Mouse (Mus musculus) kidney, adult 18-20 months (tissue): ENCODE results near the gene Hist1h2bj.
A peak's percentile ranks its signal among the peaks of the same experiment; 100 is the strongest.

Experiments used
- DNase-seq: peaks from one replicate; pipeline ENCODE4 v3.0.0; 2021

Gene Hist1h2bj

DNA sequence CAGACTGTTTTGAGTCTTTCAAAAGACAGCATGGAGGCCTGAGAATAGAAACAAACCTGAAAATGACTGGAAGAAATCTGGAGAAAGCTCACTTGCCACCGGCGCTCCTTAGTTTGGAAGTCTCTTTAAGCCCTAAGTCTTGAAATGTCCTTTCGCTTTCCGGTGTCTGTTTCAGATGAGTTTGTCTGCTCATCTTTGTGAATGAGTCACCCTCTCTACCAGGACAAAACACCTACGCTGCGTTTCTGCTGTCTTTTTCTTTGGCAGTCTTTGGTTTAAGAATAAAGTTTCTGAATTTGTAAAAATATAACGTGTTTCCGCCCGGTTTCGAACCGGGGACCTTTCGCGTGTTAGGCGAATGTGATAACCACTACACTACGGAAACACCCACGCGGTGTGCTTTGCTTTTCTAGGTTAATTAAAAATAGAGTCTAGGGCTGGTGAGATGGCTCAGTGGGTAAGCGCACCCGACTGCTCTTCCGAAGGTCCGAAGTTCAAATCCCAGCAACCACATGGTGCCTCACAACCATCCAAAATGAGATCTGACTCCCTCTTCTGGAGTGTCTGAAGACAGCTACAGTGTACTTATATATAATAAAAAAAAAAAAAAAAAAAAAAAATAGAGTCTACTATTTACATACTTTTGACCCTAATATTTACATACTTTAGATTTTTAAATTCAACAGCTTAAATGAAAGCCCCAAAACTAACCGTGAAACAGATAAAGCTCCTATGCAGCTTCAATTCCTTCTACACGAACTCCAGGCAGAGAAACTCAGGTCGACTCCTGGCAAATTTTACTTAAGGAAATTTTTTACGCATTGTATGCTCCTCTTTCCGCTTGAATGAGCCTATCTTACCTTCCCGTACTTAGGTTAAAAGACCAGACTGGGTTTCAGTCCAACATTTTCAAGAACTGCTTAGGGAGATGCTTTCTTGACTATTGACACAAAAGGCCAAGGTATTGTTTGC is 27.2 kb upstream of the Hist1h2bj start:
- peak; percentile 75 for DNase-seq

DNA sequence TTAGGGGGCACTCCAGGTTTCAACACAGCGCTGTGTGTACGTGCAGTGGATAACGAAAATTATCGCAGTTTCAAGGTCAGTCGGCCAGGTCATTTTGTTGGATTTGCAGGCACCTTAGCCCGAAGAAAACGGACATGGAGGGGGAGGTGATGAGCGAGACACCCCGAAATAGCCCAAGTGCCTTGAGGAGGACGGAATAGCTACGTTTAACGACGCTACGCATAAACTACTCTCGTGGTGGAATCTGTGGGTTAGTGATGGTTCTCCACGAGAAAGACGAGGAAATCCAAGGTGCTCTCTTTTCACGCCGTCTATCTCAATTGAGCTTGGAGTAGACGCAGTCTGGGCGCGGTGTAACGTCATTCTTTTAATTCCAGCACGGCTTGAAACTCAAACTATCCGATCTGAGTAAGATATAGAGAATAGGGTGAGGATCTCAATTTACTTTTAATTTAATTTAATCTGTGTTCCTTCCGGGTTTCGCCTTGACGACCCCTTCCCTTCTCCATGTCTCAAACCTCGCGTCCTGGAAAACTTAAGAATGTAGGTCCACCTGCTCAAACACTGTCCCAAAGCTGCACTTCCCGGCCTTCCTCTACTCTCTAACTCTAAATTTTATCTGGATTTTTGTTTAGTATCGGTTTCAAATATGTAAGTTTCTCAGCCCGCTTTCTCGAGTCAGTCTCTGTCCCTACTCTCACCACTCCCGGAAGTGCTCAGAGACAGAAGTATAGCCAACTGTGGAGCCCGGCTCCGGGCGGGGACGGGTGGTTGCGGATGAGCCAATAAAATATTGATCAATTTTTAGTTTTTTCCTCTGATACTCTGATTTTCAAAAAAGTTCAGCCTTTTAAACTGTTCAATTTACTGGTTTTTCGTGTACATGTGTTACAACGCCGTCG is 22.8 kb upstream of the Hist1h2bj start:
- peak; percentile 24 for DNase-seq

DNA sequence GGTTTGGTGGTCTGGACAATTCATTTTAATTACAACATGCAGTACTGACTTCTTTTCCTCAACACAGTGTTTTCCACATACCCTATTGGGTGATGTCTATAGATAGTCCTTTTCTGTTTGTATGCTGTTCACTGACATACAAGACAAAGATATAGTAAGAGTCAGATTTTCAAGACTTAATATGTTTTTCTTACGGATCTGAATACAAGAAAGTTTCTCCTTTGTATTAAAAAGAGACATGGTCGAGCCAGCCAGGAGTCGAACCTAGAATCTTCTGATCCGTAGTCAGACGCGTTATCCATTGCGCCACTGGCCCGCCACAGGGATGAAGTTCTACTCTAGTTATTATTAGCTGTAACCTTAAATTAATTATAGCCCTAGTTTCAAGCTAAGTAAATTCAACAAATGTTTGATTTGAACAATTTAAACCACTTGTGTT is 22.1 kb upstream of the Hist1h2bj start:
- peak; percentile 70 for DNase-seq

DNA sequence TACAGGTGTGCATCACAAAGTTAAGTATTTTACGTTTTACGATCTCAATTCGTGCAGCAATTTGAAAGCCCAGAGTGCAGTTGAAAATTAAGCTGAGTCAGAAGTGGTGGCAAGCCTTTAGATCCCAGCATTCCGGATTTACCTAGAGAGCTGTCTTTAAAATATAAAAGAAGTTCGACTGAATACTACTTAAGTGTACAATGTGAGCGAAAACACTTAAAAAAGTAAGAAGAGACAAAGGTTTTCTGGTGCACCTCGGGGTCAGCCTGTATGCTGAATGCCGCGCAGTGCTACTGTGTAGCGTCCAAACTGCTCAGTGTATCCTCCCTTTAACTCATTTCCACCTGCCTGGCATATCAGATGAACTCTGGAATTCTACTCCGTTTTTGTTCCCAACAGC is 21.4 kb upstream of the Hist1h2bj start:
- peak; percentile 17 for DNase-seq

DNA sequence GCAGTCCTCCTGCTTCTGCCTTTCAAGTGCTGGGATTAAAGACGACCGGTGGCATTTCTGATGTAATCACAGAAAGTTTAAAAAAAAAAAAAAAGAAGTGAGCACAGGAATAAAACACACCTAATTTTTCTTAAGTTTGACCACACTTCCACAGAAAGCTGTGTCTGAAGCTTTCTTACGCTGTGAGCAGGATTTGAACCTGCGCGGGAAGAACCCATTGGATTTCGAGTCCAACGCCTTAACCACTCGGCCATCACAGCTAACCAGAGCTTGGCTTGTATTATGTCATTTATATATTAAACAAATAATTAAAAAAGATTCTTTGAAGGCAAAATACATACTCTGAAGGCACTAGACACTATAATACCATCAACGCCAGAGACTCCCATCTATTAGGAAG is 20.8 kb upstream of the Hist1h2bj start:
- peak; percentile 80 for DNase-seq

DNA sequence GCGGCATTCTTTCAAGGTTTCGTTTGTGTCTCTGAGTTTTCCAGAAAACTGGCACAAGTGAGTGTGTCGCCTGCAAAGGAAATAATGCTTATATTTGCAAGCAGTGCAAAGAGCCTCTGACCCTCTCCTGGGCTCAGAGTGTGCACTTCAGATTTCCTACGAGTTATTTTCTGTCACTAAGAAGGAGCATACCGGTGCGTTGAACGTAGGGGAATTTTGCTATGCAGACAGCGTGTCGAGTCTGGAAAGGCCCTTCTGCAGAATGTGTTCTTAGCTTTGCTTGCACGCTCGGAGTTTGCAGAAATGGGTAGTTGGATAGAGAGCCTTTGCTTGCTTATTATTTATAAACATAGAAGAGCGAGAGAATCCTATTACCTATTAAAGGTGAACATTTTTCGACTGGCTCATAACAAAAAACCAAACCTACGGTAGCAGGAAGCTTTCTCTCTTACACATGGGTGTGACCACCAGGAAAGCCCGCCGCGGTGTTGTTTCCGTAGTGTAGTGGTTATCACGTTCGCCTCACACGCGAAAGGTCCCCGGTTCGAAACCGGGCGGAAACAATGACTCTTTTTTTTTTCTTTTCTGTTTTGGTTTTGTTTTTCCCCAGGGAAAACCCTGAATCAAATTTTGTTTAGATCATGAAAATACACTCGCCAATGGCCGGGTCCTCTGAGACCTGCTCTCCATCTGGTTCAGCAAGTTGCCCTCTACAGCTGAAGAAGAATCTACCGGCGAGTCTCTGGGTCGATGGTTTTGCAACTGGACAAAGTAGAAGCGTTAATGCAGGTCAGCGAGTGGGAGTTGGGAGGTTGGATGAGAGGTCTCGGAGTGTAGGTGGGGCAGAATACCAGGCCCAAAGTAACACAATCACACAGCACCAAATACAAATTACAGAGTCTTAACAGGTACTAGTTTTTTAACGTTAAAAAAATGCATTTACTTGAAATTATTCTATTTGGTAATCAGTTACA is 16.7 kb upstream of the Hist1h2bj start:
- DNase-seq = peak; percentile 86

DNA sequence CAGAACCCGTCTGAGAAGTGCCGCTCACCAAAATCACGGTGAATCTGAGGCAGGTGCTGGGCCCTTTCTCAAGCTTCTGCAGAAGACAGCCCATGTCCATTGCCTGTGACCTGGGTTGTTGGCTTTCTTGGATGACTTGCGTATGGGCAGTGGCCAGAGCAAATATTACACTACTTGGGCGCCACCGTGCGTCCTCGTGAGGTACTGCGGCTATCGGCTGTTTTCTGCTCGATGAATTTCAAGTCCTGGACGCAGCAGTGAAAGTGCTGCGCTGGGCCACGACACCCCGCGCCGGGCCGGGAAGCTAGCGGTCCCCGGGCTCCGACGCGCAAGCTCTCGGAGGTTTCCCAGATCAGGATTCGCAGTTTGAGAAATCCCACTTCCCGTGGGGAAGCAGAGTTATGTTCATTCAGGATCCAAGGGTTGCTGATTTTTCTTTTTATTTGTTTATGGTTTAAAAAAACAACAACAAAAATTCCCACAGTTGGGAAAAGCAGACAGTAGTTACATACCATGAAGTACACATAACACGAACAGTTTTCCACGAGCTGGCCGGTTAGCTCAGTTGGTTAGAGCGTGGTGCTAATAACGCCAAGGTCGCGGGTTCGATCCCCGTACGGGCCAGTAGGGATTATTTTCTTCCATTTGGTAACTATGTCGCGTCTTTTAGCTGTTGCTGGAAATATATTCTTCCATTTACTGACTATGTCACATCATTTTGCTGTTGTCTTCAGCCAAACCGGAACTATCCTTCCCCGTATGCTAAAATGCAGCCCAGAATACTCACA is 14.1 kb upstream of the Hist1h2bj start:
- peak; percentile 96 for DNase-seq

DNA sequence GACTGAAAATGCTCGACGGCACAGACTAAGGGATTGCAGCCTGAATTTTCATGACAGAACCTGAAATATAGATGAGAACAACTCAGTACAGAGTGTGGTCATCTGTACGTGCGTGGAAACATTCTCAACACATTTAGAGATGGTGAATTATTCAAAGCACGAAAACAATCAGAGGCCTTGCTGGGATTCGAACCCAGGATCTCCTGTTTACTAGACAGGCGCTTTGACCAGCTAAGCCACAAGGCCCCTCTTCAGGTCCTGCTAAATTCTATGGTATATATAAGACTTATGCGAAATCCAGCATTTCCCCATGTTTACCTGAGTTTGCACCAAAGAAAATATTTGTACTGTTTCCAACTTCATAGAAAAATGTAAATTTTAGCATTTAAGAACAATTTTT is 13.1 kb upstream of the Hist1h2bj start:
- DNase-seq = no peak

DNA sequence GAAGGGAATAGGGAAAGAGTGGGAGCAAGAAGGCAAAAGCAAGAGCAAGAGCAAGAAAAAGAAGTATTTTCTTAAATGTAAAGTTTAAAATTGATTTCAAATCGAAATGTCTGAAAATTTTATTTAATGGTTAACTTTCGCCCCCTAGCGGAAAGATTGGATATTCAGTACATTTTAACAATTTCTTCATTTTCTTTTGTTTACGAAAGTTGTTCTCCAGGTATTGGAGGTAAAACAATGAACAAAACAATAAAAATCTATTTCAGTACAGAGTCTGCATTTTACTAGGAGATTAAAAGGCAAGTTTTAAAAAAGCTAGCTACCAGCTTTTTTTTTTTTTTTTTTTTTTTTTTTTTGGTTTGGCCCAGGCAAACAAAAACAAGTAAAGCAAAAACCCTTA is 12.5 kb upstream of the Hist1h2bj start:
- no peak for DNase-seq

DNA sequence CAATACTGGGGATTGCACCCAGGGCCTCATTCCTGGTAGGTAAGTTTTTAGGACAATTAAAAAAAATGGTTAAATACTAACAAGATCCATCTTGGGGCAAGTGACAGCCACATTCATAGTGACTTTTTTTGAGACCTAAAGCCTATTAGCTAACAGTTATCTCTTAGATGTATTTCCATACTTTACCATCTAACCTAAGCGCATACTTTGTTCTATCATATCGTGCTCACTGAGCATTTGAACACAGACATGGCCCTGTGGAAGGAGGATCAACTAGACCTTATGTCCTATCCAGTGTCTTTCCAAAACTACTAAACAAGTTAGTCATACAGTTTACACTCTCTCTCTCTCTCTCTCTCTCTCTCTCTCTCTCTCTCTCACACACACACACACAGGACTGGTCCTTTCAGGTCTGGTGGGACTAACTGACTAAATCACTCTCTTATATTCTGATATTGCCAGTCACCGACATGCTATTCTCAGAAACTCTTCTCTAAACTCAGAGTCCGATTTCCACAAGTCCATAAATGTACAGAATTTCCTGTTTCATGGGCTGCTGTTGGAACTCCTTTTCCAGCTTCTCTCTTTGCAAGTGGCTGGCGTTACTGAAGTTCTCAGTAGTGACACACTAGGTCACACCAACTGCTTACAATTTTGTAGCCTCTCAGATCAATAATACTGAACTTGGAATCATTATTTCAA is 9.1 kb upstream of the Hist1h2bj start:
- DNase-seq = no peak

DNA sequence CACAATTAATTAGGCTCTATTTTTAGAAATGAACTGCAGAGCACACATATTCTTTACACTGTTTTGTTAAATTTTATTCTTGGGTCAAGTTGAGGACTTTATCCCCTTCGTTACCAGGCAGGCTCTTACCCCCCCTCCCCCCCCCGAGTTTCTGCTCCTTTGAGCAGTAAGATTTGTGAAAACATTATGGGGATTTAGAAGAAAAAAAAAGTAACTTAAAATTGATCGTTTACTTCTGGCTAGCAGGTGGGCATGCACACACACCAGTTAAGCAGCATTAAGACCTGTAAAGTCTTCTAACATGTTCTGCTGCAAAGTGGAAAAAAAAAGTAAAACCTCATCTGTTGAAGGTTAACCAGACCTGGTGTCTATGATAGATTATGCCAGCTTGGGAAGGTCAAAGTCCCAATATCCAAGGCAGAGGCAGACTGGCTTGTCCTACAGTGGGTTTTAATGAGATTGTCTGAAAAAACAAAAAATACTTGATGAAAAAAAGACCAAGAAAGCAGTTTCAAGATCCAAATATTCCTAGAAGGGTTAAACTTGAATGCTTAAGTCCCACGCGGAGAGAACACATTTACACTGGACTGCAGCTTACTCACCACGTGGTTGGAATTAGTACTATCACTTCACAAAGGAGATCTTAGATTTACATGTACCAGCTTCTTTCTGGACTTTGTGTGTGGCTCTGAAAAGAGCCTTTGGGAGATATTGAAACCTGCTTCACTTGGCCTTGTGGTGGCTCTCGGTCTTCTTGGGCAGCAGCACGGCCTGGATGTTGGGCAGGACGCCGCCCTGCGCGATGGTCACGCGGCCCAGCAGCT is 8.4 kb upstream of the Hist1h2bj start:
- DNase-seq = peak; percentile 30

DNA sequence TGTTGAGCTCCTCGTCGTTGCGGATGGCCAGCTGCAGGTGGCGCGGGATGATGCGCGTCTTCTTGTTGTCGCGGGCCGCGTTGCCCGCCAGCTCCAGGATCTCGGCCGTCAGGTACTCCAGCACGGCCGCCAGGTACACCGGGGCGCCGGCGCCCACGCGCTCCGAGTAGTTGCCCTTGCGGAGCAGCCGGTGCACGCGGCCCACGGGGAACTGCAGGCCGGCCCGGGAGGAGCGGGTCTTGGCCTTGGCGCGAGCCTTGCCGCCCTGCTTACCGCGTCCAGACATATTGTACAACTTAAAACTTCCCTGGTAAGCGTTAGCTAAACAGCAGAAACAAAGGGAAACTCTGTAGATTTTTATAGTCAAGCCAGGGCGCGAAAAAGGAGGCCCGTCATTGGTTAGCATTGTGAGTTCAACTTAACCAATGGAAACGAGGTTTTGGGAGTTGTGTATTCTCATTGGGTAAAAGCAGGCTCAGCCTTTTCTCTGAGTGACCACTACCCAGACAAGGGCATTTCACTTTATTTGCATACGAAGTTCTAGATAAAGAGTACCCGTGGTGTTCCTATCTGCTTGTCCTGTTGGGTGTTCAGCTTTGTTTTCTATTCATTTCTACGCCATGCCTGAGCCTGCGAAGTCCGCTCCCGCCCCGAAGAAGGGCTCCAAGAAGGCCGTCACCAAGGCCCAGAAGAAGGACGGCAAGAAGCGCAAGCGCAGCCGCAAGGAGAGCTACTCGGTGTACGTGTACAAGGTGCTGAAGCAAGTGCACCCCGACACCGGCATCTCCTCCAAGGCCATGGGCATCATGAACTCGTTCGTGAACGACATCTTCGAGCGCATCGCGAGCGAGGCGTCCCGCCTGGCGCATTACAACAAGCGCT is 7.5 kb upstream of the Hist1h2bj start, which contains the start of the genes Hist1h2ah and Hist1h2bk:
Gene Hist1h2ah, minus strand, starts transcription at position 302 of the 882 bp plus-strand sequence.
Gene Hist1h2bk, plus strand, starts transcription at position 604 of the 882 bp plus-strand sequence.
- DNase-seq = peak; percentile 75

DNA sequence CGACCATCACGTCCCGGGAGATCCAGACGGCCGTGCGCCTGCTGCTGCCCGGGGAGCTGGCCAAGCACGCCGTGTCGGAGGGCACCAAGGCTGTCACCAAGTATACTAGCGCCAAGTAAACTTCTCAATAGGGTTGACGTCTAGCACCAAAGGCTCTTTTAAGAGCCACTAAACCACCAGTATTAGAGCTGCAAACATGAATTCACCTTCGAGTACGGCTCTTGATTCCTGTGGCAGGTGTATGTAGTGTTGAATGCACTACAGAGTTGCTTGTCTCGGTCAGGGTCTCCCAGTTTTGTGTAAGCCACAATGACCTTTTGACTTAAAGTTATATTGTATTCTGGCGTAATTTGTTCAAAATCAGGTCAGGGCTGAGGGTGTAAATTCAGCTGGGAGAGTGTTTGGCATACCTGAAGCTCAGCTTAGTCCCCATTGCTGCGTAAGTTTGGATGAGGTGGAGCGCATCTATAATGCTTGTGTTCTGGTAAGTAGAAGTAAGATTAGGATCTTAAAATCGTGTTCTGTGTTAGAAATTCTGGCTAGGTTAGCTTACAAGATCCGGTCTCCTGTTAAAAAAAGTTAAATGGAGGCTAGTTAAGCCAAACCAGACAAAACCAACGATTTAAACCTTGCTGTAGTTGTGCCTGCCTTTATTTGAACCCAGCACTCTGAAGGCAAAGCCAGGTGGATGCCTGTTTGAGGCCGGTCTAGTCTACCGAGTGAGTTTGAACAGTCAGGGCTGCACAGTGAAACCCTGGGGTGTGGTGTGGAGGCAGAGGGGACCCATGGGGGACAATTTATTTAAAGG is 6.7 kb upstream of the Hist1h2bj start:
- DNase-seq = no peak

DNA sequence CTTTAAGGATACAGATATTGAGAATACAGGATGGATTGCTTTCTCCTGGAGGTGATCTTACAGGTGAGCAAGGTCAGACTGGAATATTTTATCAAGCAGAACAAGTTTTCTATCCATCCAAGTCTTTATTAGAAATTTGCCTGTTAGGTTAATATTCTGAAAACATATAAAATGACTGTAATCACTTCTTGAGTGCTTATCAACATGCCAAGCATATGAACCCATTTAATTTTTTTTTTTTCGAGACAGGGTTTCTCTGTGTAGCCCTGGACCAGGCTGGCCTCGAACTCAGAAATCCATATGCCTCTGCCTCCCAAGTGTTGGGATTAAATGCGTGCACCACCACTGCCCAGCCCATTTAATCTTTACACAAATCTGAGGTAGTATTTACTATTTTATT is 6.0 kb upstream of the Hist1h2bj start:
- DNase-seq = no peak

DNA sequence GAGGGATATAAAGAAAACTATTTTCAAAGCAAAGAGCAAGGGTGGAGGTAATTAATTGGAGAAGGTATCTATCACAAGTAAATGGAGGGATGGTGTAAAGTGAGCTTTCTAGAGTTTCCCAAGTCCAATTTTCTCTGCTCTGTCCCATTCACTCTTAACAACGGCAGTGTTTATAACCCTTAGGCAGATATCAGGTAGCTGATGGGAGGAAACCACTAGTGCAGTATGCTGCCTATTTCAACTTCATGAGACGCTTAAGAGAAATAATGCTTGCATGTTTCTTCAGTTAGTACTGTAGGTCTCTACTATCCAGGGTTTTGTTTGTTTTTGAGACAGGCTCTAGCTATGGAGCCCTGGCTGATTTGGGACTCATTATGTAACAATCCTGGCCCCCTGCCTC is 5.6 kb upstream of the Hist1h2bj start:
- no peak for DNase-seq

DNA sequence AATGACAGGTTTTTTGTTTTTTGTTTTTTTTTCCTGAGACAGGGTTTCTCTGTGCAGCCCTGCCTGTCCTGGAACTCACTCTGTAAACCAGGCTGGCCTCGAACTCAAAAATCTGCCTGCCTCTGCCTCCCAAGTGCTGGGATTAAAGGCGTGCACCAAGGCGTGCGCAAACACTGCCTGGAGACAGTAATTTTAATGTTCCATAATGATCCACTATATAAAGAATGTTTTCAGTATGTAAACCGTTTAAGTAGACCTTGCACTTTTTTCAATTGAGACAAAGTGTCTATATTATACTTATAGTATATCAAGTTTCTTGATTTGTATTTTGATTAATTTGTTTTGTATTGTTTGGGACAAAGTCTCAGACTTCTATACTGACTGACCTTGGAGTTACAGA is 3.6 kb upstream of the Hist1h2bj start:
- no peak for DNase-seq

DNA sequence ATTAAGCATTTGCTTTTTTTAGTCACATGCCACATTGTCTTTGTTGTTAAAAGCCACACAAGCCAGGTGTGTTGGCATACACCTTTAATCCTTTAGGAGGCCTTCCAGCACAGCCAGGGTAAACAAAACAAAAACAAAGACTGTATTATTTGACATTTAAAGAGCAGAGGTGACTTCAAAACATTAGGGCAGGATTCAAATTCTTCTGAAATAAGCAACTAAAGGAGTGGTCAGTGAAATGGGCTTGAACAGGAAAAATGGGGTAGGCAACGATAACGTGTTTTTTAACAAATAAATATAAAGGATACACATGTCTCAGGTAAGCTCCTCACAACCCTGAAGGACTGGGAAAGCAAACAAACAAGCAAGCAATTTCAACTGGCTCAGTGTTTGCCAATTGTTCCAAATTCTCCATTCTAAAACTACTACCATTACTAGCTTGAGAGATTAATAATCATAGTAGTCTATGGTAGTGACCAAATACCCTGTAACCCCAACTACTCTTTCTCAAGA is 3.0 kb upstream of the Hist1h2bj start:
- DNase-seq = no peak
